Mouse (Mus musculus) brain, adult 10 weeks (tissue): ENCODE measurements around the gene Defb6. TPM values are rescaled to one million over a fixed set of nuclear protein-coding genes. Genes with fewer than 3 reads are reported as not detected.

ENCODE experiments used
- polyA plus RNA-seq: library from polyadenylated mRNA; stranded (reverse); fragments of 350-450 nt; fragmentation: Illumina TruSeq; extraction: RNeasy Lipid Tissue Mini Kit (QIAGEN cat#74804); gene quantifications from one replicate; pipeline ENCODE4 v1.2.3, GENCODE M21; 2015; ENCODE audit warnings: low read depth, low replicate concordance

Gene Defb6
- polyA plus RNA-seq, result not detected

DNA sequence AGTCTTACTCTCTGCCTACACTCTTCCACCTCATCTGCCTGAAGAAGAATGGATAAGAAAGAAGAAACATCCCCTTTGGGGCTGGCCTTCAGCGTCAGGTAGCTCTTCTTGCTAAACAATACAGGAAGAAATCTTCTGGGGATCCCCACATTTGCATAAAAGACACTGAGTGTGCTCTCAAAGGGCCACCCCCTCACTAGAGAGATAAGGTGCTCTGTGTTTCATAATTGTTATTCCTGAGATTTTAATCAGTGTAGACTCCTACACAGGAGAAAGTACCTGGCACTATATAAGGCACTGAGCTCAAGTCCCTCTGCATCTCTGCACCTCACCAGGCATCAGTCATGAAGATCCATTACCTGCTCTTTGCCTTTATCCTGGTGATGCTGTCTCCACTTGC lies at the start of gene Defb6:
Defb6 (plus strand) TSS at position 318 of the 400 bp plus-strand sequence.

DNA sequence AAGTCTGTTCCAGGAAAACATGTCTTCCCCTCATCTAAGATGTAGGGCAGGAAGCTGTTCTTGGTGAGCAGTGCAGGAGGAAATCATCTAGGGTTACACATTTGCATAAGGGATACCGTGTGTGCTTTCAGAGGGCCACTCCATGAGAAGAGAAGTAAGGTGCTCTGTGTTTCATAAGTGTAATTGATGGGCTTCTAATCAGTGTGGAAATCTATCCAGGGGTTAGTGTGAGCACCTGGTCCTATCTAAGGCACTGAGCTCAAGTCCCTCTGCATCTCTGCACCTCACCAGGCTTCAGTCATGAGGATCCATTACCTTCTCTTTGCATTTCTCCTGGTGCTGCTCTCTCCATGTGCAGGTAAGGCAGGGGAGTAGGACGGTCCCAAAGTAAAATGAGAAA lies 14.3 kb downstream of the Defb6 start, which contains the start of gene Defb46:
Defb46 (plus strand) TSS at position 301 of the 400 bp plus-strand sequence.

GRCm38 (mm10) chr8:19247280-19247679 lies 22.0 kb downstream of the Defb6 start, which contains the start of gene Defb5:
Defb5 (plus strand) TSS chr8:19247580.

Other genes with a start within 250 kb of the Defb6 start
- gene Defb40, start 247.2 kb upstream of the Defb6 start, polyA plus RNA-seq, result not detected
- not detected for gene Defb37, start 234.4 kb upstream of the Defb6 start, polyA plus RNA-seq
- not detected for gene Defb38, start 198.9 kb upstream of the Defb6 start, polyA plus RNA-seq
- gene Defb39, start 160.7 kb upstream of the Defb6 start, polyA plus RNA-seq, result not detected
- gene Defb12, start 110.6 kb upstream of the Defb6 start, polyA plus RNA-seq, result not detected
- not detected for gene Defb34, start 101.7 kb upstream of the Defb6 start, polyA plus RNA-seq
- not detected for gene Gm45826, start 84.7 kb upstream of the Defb6 start, polyA plus RNA-seq
- not detected for gene Defb14, start 31.1 kb upstream of the Defb6 start, polyA plus RNA-seq
- gene Defb4, start 26.8 kb upstream of the Defb6 start, polyA plus RNA-seq, result not detected
- gene Defb46, start 14.4 kb downstream of the Defb6 start, polyA plus RNA-seq, result not detected
- gene Defb5, start 22.1 kb downstream of the Defb6 start, polyA plus RNA-seq, result not detected
- gene Defb3, start 67.9 kb downstream of the Defb6 start, polyA plus RNA-seq, result not detected
- not detected for gene Defb8, start 222.1 kb downstream of the Defb6 start, polyA plus RNA-seq